Mouse (Mus musculus) skeletal muscle tissue, adult 2 months (tissue): ENCODE measurements at regions not wholly inside any gene's neighbourhood (a gene's known extent, or its start where the extent isn't known, plus 50 kb on each side); places are given as distances from the start of the nearest gene placed in this dataset.
A peak's percentile ranks its signal among the peaks of the same experiment; 100 is the strongest.

Source experiments
- DNase-seq: peaks from one replicate; pipeline ENCODE4 v3.0.0-alpha.2; 2012; ENCODE audit warnings: low read depth, low spot score

DNA sequence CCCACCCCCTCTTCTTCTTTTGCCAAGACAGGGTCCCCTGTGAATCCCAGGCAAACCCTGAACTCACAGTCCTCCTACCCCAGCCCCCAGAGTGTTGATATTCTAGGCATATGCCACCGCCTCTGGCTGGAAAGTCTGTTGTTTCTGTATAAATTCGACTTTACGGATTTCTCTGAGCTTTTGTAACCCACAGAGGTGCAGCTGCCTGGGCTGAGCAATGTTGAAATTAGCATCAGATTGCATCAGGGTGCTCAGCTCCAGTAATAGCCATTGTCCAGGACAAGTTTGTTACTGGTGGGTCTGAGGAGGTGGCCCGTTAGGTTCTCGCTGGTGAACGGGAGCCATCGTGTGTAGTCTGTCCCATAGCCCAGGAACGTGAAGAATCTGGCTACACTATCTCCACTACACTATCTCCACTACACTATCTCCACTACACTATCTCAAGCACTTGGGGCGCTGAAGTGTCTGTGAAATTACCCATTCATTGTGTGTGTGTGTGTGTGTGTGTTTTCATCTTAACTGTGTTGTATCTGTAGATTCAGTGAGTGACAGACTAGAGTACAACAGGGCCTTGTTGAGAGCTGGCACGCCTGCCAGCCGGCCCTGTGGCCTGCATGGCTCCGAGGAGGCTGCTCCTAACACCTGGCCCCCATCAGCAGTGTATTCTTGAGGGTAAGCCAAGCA is 92.4 kb upstream of the Hnrnpk start:
- DNase-seq: no peak

DNA sequence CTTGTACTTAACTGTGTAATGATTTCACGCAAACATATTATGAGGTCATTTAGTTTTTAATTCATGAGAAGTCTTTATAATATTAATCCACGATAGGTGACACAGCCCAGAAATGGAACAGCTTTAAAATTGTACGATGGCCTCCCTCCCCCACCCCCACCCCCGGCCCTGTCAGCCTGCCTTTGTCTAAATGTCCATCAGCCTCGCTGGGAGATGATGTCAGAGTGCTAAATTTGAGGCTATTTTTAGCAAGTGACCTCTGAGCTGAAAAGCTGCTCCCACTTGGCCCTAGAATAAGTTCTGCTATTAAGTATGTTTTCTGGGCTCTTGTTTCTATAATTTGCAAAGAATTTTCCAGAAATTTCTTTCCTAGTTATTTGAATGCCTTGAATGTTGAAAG is 91.6 kb upstream of the Hnrnpk start:
- peak; percentile 10 for DNase-seq

DNA sequence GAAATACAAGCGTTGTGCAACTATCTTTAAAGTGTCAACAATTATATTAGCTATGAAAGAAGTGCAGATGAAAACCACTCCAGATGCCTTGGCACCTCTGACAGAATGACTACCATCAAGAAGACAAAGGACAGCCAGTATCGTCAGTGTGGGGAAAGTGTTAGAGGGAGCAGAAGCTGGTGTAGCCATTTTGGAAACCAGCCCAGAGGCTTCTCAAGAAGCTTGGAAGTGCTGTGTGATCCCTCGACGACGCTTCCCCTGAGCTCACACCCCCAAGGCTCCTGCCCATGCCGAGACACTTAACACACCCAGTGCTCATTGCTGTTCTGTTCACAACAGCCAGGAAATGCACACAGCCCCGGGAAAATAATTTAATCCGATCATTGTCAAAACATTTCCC is 87.7 kb upstream of the Hnrnpk start:
- no peak for DNase-seq

DNA sequence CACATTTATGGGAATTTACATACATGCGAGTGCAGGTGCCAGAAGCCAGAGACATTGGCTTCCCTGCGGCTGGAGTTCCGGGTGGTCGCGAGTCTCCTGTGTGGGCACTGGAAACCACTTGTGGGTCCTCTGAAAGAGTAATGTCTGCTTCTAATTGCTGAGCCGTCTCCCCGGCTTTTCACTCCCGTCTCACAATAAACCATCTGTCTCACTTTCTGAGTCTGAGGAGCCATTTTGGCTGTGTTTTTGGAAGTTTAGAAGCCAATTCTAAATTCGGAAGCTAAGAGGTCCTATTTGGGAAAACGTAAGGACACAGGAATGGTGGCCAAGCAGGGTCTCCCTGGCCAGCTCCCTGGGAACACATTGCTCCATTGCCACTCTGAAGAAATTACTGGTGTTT is 81.9 kb upstream of the Hnrnpk start:
- DNase-seq: no peak

DNA sequence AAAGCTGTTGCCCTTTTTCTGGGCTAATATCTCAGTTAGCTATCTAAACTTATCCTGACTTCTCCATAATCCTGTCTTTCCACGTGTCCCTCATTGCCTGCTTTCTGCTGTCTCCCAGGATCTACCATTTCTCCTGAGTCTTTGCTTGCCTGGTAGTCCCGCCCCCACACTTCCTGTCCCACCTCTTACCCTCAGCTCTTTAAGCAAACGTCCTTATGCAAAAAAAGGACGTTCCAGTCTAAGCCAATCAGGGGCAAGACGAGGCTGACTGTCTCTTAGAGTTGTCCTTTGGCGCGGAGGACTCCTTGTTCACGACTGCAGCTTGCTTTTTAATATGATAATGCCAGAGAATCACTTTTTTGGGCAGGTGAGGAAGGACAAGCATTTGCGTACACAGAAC is 79.6 kb upstream of the Hnrnpk start:
- DNase-seq: no peak

DNA sequence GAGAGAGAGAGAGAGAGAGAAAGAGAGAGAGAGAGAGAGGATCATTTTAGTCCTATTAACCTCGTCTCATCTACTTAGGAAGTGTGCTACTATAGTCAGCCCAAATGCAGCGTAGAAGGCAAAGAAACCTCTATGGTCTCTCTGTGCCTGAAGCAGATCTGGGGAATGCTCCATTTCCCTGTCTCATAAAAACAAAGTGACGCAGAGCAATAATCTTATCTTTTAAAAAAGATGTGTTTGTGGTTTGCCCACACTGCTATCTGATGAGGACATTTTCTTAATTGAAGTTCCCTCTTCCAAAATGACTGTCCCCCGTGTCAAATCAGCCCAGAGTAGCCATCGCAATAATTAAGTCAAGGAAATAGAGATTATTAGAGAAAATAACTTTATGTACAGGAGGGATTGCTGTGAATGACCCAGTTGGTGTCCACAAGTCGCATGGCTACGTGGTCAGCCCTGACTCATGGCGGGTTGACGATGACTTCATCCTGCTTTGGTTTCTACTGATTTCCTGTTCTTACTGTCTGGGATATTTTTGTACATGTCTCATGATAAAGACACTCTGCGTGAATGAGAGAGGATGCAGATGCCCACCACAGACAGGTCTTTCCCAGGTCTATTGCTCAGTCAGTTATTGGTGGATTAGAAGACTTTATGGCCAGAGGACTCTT is 77.9 kb upstream of the Hnrnpk start:
- no peak for DNase-seq

DNA sequence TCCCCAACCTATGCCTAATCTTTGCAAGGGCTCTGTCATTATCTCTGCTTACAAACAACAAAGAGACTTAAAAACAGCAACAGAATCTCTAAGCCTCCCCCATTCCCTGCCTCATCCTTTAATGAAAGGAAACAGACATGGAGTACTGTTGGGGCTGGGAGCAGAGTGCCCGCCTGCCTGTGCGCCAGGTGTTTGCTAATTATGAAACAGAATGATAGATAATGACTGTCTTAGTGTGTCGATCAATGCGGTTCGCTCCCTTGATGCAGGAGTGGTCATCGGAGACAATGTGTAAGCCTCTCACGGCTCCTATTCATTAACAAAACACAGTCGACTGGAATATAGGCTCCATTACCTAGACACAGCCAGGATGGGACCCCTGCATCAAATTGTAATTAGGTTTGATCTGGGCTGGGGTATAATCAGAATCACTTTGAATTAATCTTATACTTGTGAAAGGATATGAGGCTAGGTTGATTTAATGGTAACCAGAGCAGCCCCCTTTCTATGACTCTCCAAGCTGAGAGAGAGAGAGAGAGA is 77.3 kb upstream of the Hnrnpk start:
- DNase-seq: no peak

DNA sequence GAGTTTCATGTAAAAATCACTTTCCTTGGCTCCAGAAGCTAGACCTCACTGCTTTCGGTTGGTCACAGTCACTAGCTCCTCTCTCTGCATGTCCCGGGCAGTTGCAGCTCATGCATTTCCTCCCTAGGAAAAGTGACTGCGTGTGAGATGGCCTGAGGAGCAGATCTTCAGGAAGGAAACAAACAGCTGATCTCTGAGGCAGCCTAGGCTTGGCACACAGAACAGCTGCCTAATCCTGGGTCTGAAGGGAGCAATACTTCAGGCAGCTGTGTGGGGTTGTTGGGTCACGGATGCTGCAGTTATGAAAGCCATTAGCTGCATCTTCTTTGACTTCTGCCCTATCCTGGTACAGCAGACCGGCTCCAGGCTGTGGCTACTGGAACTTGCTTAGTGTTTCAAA is 75.3 kb upstream of the Hnrnpk start:
- peak; percentile 9 for DNase-seq

DNA sequence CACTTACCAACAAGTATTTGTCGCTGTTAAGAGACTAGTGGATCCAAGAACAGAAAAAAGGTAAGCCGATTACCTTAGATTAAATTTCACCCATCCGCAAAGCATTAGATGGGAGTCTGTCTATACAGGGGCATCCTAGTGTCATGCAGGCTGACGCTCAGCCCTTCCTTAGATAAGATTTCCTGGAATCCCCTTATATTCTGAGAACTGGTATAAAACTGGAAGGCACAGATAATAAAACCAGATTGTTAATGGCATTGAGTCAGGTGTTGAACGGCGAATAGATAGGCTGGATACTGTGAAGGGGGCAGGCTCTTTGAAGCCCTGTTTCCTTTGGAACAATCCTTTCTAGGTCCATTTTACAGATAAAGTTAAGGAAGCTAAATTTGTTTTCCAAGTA is 74.1 kb upstream of the Hnrnpk start:
- DNase-seq: no peak

DNA sequence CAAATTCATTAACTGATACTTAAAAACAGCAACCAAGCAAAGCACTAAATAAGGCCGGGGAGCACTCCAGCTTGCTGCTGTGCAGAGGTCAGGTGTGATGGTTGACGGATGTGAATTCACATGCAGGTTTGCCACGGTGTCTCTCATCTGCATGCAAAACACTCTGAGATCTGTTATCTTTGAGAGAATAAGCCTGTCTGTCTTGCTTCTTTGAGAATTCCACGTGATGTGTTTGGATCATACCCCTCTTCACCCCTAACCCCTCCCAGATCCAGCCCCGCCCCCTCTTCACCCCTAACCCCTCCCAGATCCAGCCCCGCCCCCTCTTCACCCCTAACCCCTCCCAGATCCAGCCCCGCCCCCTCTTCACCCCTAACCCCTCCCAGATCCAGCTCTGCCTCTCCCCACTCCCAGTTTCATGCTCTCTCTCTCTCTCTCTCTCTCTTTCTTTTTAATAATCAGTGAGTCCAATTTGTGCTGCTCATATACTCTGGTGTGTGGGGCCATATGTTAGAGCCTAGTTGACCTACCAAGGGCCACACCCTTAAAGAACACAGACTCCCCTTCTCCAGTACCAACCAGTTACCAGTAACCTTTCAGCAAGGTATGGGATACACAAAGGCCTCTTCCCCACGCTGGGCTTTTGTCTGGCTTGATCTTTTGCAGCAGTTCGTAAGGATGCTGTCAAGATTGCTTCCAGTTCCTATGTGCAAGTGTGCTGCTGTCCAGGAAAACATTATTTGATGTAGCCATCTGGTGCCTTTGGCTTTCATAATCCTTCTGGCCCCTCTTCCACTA is 73.1 kb upstream of the Hnrnpk start:
- DNase-seq: no peak

DNA sequence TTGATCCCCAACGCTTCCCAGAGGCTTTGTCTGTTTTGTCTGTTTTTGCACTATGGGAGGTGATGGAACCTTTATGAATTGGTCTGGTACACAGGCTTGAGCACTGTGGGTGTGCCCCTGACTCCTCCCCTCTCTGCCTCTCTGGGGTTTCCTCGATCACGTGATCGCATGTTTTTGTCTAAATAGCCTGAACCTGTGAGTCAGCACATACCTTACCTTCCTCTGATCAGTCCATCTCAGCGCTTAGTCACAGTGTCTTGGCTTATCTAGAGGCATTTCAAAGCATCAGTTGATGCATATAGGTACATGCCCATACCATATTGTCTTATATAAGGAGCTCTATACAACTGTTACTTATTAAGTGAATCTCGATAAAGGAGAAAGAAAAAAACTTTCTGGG is 72.4 kb upstream of the Hnrnpk start:
- no peak for DNase-seq

DNA sequence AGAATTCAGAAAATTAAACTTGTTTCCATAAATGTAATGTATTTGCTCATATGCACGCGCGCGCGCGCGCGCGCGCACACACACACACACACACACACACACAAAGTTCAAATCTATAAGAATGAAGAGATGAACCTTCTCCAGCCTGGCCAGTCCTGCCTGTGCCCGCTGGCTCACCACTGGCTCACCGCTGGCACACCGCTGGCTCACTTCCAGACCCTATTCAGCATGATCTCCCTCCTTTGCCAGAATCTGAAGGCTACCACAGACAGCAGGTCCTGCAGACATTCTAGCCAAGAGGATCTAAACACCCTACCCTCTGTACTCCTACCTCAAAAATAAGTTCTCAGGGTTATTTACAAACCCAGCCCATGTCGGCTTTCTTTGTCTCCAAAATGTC is 69.3 kb upstream of the Hnrnpk start:
- DNase-seq: no peak

DNA sequence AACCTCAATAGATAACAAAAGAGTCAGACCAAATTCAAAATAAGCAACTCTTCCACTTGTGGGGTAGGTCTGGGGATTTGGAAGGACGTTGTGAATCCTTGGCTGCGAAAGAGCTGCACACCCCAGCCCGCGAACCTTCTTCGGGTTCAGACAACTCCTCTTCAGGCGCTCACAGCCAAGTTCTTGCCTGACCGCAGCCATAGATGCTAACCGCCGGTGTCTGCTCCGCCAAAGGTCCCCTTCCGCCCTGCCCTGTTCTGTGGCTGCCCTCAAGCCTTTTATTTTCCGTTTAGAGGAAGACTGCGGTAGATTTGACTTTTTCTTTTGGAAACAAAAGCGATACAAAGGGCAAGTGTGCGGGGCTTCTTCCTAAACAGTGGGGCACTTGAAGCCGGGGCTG is 68.6 kb upstream of the Hnrnpk start:
- DNase-seq: no peak

DNA sequence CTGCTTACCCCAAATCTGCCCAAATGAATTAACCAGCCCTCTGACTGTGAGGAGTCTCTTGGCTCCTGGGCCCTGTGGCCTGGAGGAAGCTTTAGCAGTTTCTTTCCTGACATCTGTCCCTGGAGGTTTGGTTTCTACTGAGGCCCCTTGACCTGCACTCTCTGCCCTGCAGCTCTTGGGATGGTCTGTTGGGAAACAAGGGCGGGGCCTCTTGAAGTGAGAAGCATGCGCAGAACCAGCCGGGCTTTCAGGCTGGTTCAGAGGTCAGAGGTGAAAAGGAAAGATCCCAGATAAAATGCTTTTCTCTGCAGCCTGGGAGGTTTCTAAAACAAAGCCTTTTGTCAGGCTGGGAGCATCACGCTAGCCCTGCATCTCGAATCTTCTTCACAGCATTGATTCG is 66.6 kb upstream of the Hnrnpk start:
- peak; percentile 25 for DNase-seq

DNA sequence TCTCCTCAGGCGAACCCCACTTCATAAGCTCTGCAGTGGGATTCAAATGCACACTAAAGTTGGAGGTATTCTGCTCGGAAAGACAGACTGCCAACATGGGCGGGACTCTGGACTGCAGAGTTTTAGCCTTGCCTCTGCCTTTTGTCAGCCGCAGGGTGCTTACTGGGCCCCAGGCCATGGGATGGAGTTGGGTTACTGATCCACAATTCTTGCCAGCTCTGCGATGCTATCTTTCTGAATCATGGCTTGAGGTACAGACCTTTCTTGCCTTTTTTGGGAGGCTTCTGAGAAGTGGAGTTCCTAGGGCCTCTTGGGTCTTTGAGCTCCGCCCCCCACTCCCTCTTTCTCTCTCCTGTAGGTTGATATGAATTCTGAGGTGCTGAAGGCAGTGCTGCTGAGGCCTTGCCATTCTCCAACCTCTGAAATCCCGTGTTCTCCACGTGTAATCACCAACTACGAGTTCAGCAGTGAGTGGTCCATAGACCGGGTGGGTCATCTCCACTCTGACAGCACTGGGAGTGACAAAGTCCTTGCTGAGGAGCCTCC is 64.0 kb upstream of the Hnrnpk start:
- no peak for DNase-seq

DNA sequence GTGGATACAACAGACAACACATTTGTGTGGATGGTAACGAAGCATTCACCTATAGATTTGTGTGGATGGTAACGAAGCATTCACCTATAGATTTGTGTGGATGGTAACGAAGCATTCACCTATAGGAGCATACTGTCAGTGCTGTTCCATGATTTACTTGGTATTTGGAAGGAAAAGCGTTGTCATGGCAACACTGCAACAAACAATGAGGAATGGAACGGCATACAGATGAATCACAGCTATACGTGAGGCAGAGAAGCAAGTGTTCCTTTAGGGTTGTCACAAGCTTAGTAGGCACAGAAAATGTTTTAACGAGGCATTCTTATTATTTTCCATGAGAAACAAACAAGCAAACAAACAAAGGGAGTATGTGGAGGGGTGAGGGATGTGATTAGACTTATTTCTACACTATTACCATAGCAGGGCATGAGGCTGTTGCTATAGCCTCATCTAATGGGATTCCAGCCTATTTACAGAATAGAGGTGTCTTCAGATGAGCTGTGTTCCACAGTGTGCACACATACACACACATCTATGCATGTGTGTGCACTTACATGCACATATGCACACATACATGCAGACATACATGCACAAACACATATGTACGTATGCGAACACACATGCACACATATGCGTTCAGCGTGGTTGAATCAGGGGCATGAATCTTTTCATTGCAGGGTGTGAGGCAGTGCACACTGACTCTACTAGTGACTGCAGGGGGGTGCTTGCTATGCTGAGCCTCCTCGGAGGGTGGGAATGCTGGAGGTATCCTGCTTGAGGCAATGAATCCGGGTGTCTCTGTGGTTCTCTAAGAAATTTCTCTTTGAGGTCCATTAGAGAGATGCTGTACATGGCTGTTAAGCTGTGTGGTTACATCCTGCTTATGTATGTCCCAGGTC is 62.3 kb upstream of the Hnrnpk start:
- DNase-seq: no peak
